Mouse (Mus musculus): Measurements from ENCODE around the gene Il21.

Gene Il21

GRCm38 (mm10) chr3:37185534-37185933 lies 46.9 kb downstream of the Il21 start:
- no peak for DNase-seq

- DNase-seq = peak in 1 of 2 experiments; percentile 10
Measured at GRCm38 (mm10) chr3:37182415-37183269, 49.8 kb downstream of the Il21 start.

GRCm38 (mm10) chr3:37181041-37181440 lies 51.4 kb downstream of the Il21 start:
- no peak for DNase-seq

GRCm38 (mm10) chr3:37180039-37180743 lies 52.2 kb downstream of the Il21 start:
- DNase-seq = no peak

GRCm38 (mm10) chr3:37179472-37179871 lies 53.0 kb downstream of the Il21 start:
- no peak for DNase-seq

GRCm38 (mm10) chr3:37174711-37175572 lies 57.5 kb downstream of the Il21 start:
- no peak for DNase-seq

- DNase-seq = no peak
Measured at GRCm38 (mm10) chr3:37173285-37173684, 59.2 kb downstream of the Il21 start.

All from lung, adult 18-20 months (tissue).